Mouse (Mus musculus): Measurements from ENCODE around the gene Scrn2.

Gene Scrn2

DNA sequence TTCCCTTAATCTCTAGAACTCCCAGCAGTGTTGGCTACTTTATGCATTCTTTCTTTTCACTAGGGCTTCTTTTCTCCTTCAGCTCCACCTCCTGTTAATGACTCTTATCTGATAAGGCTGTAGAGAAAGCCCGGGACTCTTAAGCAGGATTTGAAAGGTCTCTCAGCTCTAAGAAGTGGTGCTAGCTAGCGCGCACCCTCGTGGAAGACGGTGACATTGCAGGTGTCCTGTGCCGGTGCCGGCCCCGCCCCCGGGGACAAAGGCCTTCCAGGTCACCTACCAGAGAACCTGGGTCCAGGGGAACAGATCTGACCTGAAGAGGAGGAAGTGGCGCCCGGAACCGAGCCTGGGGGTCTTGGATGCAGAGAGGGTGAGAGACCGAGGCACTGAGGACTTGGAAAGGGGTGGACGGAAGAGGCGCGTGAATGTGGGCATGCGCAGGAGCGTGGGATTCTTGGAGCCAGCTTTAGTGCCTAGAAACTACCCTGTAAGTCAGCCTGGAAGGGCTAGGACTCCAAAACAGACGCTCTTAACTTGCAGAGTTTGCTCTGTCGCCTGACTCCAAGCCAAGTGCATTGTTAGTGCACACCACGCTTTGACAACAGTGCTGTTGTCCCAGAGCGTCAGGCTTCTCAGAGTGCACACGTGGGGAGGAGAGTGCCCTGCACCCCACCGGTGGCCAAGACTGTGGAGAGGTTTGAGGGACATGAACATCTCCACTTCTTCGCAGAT lies at the start of gene Scrn2:
Scrn2 (plus strand) TSS at position 253 of the 732 bp plus-strand sequence.
- peak; percentile 81 for DNase-seq (ENCODE audit: low spot score)

DNA sequence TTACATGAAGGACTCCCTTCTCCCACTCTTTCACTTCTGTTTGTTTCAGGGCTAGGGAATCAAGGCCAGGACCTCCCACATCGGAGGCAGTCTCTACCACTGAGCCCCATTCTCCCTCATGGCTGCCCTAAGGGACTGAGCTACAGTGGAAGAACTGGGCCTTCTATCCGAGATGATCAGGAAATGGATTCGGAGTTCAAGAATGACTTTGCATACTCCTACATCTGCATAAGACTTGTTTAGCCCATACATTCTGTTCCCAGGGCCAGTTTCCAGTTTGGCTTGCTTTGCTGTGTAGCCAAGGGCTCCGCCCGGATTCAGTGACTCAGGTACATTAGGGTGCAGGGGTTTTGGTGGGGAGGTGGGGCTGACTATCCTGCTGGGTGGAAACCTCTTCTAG lies 49.7 kb upstream of the Scrn2 start:
- no peak for DNase-seq (ENCODE audit: low spot score)

DNA sequence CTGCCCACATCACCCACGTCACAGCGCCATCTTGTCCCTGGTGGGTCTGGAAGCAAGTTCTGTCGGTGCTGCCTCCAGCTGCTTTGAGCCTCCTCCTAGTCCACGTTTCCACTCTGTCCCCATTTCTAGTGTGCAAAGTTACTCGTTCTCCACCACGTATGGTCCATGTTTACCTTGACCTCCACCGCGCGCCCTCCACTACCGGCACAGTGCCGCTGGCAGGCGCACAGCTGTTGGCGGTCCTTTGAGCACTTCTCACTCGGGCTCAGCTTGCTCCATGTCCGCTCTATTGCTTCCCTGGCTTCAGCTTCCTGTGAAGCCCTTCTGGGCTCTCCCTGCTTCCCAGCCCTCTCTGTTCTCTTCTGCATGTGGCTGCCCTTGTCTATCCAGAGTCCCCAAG lies 48.3 kb upstream of the Scrn2 start:
- DNase-seq (ENCODE audit: low spot score), result no peak

DNA sequence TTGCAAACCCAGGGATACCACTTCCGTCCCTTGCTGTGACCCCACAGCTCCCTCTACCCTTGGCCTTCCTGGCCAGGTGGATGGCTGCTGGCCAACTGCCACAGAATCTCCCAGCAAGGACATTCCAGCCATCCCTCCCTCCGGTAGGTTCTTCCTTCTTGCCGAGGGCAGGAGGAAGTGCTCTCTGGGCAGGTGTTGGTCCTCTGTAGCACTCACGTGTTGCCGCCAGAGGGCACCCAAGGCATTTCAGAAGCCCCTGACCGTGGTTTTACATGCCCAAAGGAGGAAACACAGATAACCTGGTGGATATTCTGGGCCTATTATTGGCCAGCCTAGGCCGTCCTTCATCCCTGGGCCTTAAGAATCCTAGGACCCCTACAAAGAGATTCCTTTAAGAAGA lies 47.4 kb upstream of the Scrn2 start:
- DNase-seq (ENCODE audit: low spot score), result peak; percentile 81

DNA sequence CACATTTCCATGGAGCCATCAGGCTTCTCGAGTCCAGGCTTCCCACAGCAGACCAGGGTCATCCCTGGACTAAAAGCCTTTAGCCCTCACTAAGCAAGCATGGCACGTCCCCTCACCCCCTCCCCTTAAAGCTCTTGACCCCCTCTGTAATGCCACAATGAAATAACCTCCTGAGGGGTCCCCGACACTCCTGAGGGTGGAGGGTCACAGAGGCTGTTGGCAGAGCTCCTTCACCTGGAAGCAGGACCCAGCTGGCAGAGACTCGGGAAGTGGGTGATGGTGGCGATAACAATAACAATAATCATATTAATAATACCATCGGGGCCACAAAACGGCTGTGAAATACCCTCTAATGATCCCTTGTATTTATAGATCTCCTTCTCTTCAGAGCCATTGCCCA lies 46.9 kb upstream of the Scrn2 start, which contains the start of gene Sp2:
Sp2 (minus strand) TSS at position 101 of the 400 bp plus-strand sequence.
- DNase-seq (ENCODE audit: low spot score), result no peak

DNA sequence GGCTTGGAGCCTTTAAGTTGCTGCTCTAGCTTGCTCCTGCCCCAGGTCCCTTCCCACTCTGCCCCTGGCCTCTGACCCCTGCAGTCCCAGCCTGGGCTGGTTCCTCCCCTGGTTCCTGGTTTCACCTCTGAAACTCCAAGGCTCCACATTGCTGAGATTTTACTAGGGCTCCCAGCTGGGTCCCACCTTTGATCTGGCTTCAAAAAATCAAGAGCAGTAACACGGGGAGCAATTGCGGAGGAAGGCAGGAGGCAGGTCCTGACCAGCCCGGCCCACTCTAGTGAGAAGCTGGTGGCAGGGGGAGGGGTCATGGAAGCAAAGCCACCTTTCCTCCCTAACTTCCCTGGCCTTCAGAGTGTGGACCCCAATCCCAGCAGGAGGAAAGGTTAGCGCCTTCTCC lies 44.8 kb upstream of the Scrn2 start:
- DNase-seq (ENCODE audit: low spot score), result no peak

DNA sequence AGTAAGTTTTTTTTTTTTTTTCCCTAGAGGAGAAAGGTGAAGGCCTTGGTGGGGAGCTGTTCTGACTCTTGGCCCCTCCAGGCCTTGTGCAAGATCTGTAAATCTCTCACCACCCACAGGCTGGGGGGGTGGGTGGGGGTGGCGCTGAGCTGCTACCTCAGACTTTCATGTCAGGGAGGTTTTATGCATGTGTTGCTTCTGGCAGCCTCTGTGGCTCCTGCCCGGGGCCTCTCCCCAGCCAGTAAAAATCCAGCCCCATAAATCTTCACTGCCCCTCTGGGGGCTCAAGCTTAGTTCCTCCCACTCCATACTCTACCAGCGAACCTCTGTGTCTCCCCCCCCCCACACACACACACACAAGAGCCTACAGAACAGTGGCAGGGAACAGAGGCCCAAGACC lies 43.3 kb upstream of the Scrn2 start:
- DNase-seq (ENCODE audit: low spot score), result no peak

DNA sequence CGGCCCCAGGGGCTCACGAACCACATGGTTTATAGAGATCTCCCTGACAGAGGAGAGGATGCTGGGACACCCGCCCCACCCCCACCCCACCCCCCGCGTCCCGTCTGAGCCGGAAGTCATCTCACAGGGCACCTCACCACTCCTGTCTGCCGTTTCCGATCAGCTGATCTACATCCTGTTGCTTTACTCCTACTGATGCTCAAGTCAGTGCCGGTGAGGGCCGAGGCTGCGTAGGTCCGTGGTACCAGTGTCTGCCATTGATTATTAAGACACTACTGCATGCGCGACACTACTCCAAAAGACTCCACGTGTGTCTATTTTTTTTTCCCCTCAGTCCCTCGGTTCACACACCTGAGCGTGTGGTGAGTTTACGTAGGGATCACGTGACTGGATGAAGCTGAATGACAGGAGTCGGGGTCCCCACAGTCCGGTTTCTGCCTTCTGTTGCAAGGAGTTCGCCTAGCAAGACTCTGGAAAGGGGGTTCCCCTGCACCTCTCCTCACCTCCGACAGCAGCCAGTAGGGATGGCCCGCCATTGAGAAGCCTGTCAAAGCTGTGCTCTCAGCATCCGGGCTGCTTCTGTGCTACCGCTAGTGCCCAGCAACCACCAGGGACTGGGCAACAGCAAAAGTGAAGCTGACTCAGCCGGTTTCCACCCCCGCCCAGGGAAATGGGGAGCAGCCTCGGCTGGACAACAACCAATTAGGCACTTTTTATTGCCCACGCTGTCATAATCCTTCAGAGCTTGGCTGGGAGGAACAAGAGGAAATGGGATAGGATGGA lies 41.7 kb upstream of the Scrn2 start:
- peak; percentile 30 for DNase-seq (ENCODE audit: low spot score)

DNA sequence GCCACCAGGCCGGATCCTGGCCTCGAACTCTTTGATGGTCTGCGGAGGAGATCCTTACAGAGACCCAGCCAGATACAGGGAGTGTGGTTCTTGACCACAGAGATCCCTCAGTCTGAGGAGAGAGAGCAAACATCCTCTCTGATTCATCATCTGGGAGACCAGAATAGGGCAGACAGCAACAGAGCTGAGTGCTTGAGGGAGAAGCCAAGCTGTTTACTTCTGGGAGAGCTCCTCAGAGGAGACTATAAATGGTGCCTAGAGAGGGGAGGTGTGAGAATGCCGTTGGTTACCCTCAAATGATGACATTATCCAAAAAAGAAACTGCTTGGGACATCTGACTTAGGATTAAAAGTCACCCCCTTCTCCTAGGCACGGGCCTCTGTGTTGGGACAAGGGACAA lies 38.2 kb upstream of the Scrn2 start:
- DNase-seq (ENCODE audit: low spot score), result no peak

DNA sequence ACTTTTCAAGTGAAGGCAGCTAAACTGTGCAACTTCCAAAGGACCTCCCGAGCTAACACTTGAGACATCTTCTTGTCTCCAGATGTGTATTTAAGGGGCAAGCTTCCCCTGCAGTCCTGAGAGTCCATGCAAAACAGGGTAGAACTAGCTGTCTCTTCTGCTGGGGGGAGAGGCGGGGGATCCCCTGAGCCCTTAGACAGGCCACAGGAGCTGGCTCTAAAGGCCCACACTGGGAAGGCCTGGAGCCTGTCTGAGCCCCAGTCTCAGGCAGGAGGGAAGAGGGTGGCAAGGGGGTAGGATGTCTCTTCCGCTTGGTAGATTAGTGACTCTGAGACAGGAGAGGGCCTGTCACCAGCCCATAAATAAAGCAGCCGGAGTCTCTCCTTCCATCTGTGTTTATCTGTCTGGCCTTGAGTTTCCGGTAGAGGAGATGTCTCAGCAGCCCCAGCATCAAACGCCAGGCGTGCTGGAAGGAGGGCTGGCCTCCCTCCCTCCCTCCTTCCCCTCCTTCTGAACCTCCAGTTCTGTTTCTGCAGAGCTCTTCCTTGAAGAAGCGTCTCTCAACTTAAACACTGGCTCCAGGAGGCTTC lies 36.9 kb upstream of the Scrn2 start:
- DNase-seq (ENCODE audit: low spot score), result no peak

DNA sequence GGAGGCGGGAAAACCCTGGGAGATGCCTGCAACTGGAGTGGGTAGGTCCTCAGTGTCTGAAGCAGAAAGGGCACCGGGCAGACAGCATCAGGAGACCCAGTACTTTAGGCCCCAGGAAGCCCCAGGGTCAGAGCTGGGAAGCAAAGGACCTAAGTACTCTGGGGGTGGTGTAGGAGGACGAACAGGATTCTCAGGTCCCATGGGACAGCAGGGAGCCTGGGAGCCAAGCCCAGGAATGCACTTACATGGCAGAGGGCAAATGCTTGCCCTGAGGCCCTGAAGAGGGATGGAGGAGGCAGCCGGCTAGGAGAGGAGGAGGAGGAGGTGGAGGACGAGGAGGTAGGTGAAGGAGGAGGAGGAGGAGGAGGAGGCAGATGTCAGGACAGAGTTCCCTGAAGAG lies 34.7 kb upstream of the Scrn2 start:
- no peak for DNase-seq (ENCODE audit: low spot score)

DNA sequence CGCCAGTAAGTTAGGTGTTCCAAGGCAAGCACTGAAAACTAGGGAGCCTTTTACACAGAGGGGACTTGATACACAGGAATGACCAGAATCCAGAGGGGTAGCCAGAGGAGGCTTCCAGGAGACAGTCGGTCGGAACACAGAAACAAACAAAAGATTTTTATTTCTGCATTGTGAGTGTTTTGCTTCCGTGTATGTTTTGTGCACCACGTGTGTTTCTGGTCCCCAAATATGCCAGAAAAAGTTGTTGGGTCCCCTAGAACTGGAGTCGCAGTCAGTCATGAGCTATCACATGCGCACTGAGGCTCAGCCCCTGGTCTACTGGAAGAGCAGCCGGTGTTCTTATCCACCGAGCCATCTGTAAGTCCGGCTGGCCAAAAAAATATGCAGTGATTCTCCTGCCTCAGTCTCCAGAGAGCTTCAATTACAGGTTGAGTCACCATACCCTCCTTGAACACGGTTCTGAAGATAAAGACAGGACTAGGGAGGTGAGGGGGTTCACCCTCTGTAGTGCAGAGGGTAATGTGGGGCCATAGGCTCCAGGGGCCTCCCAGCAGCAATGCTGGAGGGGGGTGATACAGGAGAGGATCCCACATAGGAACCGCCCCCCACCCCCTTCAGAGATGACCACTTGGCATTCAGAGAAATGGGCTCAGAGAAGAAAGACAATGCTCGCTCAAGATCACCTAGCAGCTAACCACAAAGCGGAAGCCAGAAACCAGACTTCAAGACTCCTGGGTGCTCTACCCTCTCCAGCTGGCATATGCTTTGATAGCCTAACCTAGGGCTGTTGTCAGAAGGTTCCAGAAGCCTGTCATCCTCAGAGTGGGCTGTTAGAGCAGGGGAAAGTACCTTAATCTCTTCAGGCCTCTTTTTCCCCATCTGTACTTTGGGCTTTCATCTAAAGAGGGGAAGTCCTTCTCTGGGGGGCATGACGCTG lies 33.6 kb upstream of the Scrn2 start:
- no peak for DNase-seq (ENCODE audit: low spot score)

DNA sequence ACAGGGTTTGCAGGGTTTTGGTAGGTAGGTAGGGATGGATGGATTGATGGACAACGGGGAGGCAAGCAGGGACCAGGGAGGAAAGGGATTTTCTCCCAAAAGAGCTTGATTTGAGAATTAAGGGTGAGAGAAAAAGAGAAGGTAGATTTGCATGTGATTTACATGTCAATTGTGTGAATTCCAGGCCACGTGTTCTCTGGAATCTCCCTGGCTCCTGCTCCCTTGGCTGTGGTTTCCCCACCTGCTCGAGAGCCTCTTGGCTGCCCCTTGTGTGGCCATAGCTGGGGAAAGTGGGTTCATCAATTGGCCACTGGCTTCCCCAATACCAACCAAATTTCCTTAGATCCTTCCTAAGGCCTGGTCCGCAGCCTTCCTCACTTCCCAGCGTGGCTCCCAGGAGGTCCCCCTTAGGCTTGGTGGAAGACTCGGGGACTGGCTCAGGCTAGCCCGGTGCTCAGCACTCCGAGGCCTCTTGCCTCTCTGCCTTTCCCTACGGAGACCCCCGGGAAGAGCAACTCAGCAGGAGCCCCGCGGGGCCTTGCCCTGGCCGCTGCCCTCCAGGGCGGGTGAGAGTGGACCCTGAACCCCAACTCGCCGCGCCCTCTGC lies 32.9 kb upstream of the Scrn2 start:
- DNase-seq (ENCODE audit: low spot score), result no peak

DNA sequence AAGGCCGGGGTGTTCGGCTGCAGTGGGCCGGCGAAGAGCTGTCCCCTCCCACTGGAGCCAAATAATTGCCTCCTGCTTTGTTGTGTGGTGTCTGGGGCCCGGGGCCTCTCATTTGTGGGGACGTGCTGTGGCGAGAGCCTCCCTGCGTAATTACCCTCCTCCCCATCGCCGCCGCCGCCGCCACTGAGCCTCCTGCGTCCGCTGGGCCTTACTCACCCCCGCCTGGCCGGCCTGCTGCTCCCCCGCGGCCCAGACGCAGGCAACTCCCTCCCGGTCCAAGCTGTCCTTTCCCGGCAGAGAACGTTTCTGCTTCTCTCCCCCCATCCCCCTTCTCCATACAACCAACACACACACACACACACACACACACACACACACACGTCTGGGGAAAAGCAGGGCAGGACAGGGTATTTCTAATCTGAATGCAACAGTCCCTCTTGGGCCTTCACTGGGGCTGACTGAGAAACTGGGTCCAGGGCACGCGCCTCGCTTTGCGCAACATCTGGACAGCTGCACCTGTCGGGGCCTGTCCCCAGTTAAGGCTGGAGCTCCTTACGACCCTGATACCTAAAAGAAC lies 32.3 kb upstream of the Scrn2 start:
- peak; percentile 37 for DNase-seq (ENCODE audit: low spot score)

DNA sequence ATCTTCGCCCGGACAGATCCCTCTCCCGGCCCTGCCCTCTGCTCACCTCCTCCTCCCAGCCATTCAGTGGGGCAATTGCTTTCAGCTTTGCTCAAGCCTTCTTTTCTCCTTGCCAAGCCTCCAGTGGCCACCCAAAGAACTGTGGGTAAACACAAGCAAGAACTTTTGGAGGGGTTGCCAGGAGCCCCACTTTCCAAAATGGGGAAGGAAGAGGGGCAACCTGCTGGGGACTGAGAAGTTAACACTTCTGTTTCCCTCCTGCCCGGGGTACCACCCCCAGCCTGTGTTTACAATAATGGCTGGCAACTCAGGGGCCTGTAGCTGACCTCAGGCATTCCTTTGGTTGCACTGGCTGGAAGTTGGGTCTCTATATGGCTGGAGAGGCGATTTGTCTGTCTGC lies 26.6 kb upstream of the Scrn2 start:
- DNase-seq (ENCODE audit: low spot score), result no peak

DNA sequence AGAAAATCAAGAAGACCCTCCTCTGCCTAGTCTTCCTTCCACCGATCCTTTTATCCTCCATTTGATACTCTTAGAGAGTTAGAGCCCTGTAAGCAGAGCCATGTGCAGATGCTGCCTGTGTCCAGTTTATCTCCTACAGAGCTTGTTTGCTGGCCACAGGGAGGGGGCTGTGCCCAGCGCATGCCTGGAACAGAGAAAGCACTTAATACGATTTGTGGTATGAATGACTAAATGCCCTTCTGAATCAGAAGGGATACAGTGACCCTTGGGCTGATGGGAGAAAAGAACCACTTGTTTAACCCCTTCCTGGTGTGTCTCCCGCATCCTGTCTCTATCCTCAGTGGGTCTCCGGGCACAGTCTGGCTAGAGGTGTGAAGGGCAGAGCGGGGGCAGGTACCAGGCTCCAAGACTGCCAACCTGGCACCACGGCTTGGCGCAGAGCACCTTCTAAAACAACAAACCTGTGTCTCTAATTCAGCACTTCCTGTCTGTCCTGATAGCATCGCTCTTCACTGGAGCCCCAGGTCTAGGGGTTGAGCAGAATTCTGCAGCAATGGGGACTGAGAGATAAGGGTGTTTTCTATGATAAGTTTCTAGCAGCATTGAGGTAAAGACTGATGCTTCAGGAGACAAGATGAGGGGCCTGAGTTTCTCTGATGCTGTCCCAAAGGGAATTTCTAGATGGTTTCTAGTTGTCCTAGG lies 22.5 kb upstream of the Scrn2 start:
- DNase-seq (ENCODE audit: low spot score), result no peak

DNA sequence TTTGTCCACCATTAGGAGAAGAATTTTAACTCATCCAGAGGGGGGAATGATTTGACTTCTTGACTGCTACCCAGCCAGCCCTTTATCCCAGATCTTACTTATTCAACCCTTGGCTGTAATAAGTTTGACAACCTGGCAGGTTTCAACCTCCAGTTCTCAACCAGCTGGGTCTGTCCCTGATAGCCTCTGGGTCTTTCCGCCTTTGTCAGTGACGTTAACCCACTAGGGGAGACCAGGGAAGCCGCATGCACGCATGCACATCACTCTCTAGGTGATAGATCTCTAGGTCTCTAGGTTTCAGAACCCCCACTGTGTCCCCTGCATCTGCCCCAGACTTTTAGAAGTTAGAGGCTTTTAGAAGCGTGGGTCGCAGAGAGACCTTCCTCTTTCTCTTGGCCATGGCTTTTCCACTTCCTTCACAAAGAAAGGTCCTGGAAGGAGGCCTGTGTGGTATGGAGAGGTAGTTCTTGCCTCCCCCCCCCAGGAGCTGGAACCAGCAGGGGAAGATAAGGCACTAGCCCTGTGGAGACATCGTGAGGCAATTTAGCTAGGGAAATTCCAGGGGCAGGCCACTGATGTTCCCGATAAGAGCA lies 20.4 kb upstream of the Scrn2 start:
- no peak for DNase-seq (ENCODE audit: low spot score)

DNA sequence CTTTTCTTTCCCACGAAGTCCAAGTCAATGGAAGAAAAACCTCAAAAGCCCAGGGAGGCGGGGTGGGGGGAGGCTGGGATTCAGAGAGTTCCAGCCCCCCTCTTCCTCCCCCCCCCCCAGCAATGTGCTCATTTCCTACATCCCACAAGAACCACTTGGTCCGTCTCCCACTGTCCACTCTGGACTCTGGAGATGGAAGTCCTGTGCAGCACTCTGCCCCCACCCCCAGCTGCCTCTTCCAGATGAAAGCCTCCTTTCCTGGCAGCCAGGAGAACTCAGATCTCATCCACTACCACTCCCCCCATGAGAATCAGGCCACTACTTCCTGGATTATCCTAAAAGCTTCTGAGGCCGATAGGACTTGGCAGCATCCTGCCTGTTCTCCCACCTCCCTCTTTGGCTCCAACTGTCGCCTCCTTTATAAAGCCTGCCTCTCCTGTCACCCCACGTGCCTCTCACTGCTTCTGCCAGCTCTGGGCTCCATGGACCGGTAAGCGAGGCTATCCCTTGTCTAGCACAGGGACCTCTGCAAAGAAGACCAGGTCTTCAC lies 16.5 kb upstream of the Scrn2 start, which contains the start of gene Sp6:
Sp6 (plus strand) TSS at position 274 of the 550 bp plus-strand sequence.
- DNase-seq (ENCODE audit: low spot score), result no peak

DNA sequence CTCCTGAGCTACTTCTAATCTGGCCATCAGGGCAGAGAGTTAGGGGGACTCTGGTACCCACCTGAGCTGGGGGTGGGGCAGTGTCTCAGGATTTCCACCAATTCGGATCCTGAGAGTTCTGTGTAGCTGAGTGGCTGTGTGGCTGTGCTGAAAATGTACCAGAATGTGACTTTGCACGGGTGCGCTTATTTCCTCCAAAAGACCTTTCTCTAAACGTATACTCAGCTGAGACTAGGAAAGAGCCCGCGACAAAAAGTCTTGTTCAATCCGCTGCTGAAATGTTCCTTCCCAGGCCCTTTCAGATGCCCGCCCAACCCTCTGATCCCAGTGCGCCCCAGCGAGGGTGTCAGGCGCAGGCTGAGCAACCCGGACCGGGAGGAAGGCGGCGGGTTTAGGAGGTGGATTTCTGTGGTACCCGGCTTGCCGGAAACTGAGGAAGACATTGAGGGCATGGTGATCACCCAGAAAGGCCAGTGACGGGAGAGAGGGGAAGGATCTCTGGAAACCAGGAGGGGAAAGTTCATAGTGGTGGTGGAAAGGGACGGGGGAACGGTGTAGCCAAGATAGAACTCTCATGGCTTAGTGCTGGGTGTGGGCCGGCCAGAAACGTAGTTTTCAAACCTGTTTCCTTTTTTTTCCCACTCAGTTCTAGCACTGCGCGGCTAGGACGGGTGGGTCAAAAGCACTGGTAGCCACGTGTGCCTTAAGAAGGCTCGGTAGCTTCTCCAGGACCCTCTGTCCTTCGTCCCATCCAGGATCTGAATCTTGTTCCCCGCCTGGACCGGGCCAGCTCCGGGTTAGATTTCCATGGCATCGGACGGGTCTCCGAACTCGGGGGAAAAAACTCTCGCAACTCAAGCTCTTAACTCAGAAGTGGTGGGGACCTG lies 11.8 kb upstream of the Scrn2 start:
- DNase-seq (ENCODE audit: low spot score), result no peak

Measured in urinary bladder, postnatal 25 days (tissue).